Mouse (Mus musculus): Measurements from ENCODE around the gene Elk3. TPM values are rescaled to one million over a fixed set of nuclear protein-coding genes. Genes with fewer than 3 reads are reported as not detected.

Elk3 gene
- total RNA-seq, 1 experiment from 2014 or later: 46.4 TPM

Other genes with a start within 250 kb of the Elk3 start
- 0.81 and 3.4 TPM in 2 replicates for gene Cfap54, start 229.5 kb downstream of the Elk3 start, total RNA-seq (2017)
- 131 and 146 TPM in 2 replicates for gene Cdk17, start 150.3 kb downstream of the Elk3 start, total RNA-seq (2017)
- gene Lta4h, start 142.3 kb upstream of the Elk3 start, total RNA-seq (2017): 206 and 249 TPM in 2 replicates
- gene Hal, start 177.6 kb upstream of the Elk3 start, total RNA-seq (2017): 0.88 TPM in 1 of 2 replicates, not detected in the other
- 0.13 TPM in 1 of 2 replicates, not detected in the other for gene Amdhd1, start 228.9 kb upstream of the Elk3 start, total RNA-seq (2017)
- not detected in 2 replicates for gene Ccdc38, start 229.5 kb upstream of the Elk3 start, total RNA-seq (2017)